Mouse (Mus musculus) small intestine, adult 2 months (tissue): ENCODE results near the gene Map3k10.

Experiments
- CTCF ChIP-seq: fragments of 200-500 bp; IDR thresholded peaks from 2 replicates; pipeline ENCODE4 v1.5.1; 2012; ENCODE audit warnings: low read depth, mild to moderate bottlenecking, control low read depth, inconsistent platforms, low read length, moderate library complexity, mixed read lengths; ENCODE audit not compliant: insufficient replicate concordance, insufficient read length; ENCODE audit errors: extremely low read depth
- POLR2A ChIP-seq: fragments of 200-500 bp; IDR thresholded peaks from 2 replicates; pipeline ENCODE4 v1.6.1; 2012; ENCODE audit warnings: low read depth, mild to moderate bottlenecking, control low read depth, inconsistent platforms, low read length, moderate library complexity

DNA sequence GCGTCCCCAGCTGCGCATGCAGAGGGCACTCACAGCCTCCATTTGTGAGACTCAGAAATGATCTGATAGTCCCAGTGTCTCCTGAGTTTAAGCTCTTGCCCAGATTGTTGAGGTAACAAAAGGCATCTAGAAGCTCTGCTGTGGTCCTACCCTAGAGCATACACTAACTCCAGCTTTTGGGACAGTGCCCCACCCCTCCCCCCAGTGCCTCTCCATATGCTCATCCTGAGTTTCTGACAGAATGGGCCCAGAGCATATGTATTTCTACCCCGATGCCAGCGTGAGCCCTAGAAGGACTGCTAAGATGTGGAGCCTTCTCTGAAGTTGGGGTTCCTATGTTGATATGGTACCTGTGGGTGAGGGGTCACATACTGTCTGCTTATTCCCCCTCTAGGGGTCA lies 43.0 kb downstream of the Map3k10 start:
- TF ChIP-seq CTCF (no peak), POLR2A (no peak)
